Mouse (Mus musculus): ENCODE results near the gene Junb. TPM values are rescaled to one million over a fixed set of nuclear protein-coding genes. Genes with fewer than 3 reads are reported as not detected.
A peak's percentile ranks its signal among the peaks of the same experiment; 100 is the strongest.

The Junb gene
- total RNA-seq (2021): 10 to 100 TPM in 1 of 2 experiments, 1 to 10 TPM in 1; 9.4 to 12.5 TPM
- long read RNA-seq, experiment 1, transcript Junb-201 (1 exons, 1,809 nt): major isoform, 20 of 20 reads
- long read RNA-seq, experiment 1, partial matches to known transcripts: 0 of 20 reads
- long read RNA-seq, experiment 1, other reads (novel, unspliced or antisense): 0 of 20 reads
- long read RNA-seq, experiment 2, transcript Junb-201 (1 exons, 1,809 nt): major isoform, 29 of 30 reads
- long read RNA-seq, experiment 2, partial matches to known transcripts: 0 of 30 reads
- long read RNA-seq, experiment 2, other reads (novel, unspliced or antisense): 1 of 30 reads

GRCm38 (mm10) chr8:84978248-84978940 is at the start of gene Junb:
Junb (minus strand) TSS chr8:84978718.
- DNase-seq (ENCODE audit: low spot score): peak; percentile 96

- DNase-seq (ENCODE audit: low spot score): no peak
These were observed 49.4 kb upstream of the Junb start for GRCm38 (mm10) chr8:85027922-85028321.

- no peak for DNase-seq (ENCODE audit: low spot score)
These were observed 49.0 kb upstream of the Junb start for GRCm38 (mm10) chr8:85027516-85027855.

- peak; percentile 99 for DNase-seq (ENCODE audit: low spot score)
These were observed 48.4 kb upstream of the Junb start, which contains the start of gene Trir for GRCm38 (mm10) chr8:85026670-85027515. Trir (plus strand) TSS chr8:85026823.

- peak; percentile 83 for DNase-seq (ENCODE audit: low spot score)
These were observed 46.8 kb upstream of the Junb start, which contains the start of gene Asna1 for GRCm38 (mm10) chr8:85025098-85025932. Asna1 (minus strand) TSS chr8:85025281.

GRCm38 (mm10) chr8:85023846-85024245 is 45.3 kb upstream of the Junb start:
- DNase-seq (ENCODE audit: low spot score): no peak

- DNase-seq (ENCODE audit: low spot score): no peak
These were observed 43.1 kb upstream of the Junb start for GRCm38 (mm10) chr8:85021514-85022055.

GRCm38 (mm10) chr8:85017209-85017608 is 38.7 kb upstream of the Junb start:
- DNase-seq (ENCODE audit: low spot score): no peak

- DNase-seq (ENCODE audit: low spot score): no peak
These were observed 38.2 kb upstream of the Junb start for GRCm38 (mm10) chr8:85016724-85017123.

- DNase-seq (ENCODE audit: low spot score): no peak
These were observed 35.9 kb upstream of the Junb start, which contains the start of gene Best2 for GRCm38 (mm10) chr8:85014431-85014830. Best2 (minus strand) TSS chr8:85014531.

- DNase-seq (ENCODE audit: low spot score): peak; percentile 56
These were observed 34.8 kb upstream of the Junb start for GRCm38 (mm10) chr8:85013230-85013840.

- DNase-seq (ENCODE audit: low spot score): no peak
These were observed 32.7 kb upstream of the Junb start for GRCm38 (mm10) chr8:85011242-85011641.

- DNase-seq (ENCODE audit: low spot score): no peak
These were observed 29.2 kb upstream of the Junb start for GRCm38 (mm10) chr8:85007686-85008085.

GRCm38 (mm10) chr8:84997649-84998295 is 19.3 kb upstream of the Junb start:
- peak; percentile 91 for DNase-seq (ENCODE audit: low spot score)

- DNase-seq (ENCODE audit: low spot score): no peak
These were observed 18.5 kb upstream of the Junb start for GRCm38 (mm10) chr8:84996978-84997377.

GRCm38 (mm10) chr8:84995680-84996079 is 17.2 kb upstream of the Junb start:
- no peak for DNase-seq (ENCODE audit: low spot score)

- DNase-seq (ENCODE audit: low spot score): no peak
These were observed 15.9 kb upstream of the Junb start for GRCm38 (mm10) chr8:84994375-84994774.

GRCm38 (mm10) chr8:84990836-84991235 is 12.3 kb upstream of the Junb start:
- no peak for DNase-seq (ENCODE audit: low spot score)

GRCm38 (mm10) chr8:84990349-84990748 is 11.8 kb upstream of the Junb start, which contains the start of gene Hook2:
Hook2 (plus strand) TSS chr8:84990603.
- peak; percentile 97 for DNase-seq (ENCODE audit: low spot score)

GRCm38 (mm10) chr8:84989810-84990209 is 11.3 kb upstream of the Junb start:
- DNase-seq (ENCODE audit: low spot score): peak; percentile 96

Data from gastrocnemius, adult 18-20 months (tissue).